Mouse (Mus musculus): ENCODE measurements around the gene 1700001J03Rik. TPM values are rescaled to one million over a fixed set of nuclear protein-coding genes. Genes with fewer than 3 reads are reported as not detected.

The 1700001J03Rik gene
- polyA plus RNA-seq, 1 experiment: 0.18 TPM

DNA sequence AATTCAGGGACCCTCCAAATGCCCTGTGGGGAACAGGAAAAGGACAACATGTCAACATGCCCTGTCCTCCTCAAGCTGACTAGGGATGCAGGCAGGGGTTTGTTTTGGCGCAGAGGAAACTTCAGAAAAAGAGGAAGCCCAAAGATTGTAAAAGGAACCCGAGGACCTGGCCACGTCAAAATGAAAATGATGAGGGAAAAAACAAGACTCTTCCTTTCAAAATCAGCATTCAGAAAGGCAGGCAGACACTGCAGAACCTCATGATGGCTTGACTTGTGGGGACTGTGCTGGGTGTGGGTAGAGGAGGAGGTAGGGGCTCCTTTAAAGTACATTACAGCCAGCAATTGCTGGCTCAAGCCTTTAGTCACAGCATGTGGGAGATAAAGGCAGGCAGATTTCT, 34.6 kb downstream of the 1700001J03Rik start:
- no peak overlapping the region for H3K27ac ChIP-seq (ENCODE audit: insufficient read depth, low read length)
- TF ChIP-seq POLR2A (IDR thresholded peaks at IDR 0.05; ENCODE audit: low read depth, low read length): no peak
- TF ChIP-seq CTCF (IDR thresholded peaks at IDR 0.05; ENCODE audit: extremely low read depth, insufficient read depth, insufficient read length, insufficient replicate concordance): no peak
- H3K36me3 ChIP-seq (ENCODE audit: control insufficient read depth, insufficient read depth, low read length): no peaks in the 10 kb centered on the region
- no peak for DNase-seq (ENCODE audit: low read depth in 1 of 2, low spot score in 2 of 2)
- H3K4me3 ChIP-seq (ENCODE audit: extremely low read depth, insufficient read depth, insufficient read length): no peak overlapping the region
- WGBS: 38% methylated on average over 3 of the region's 3 CpGs
- H3K4me1 ChIP-seq (ENCODE audit: control insufficient read depth, insufficient read depth, insufficient read length): no peaks in the 10 kb centered on the region
- no peaks in the 10 kb centered on the region for H3K27me3 ChIP-seq (ENCODE audit: control insufficient read depth, insufficient read depth, low read length)

DNA sequence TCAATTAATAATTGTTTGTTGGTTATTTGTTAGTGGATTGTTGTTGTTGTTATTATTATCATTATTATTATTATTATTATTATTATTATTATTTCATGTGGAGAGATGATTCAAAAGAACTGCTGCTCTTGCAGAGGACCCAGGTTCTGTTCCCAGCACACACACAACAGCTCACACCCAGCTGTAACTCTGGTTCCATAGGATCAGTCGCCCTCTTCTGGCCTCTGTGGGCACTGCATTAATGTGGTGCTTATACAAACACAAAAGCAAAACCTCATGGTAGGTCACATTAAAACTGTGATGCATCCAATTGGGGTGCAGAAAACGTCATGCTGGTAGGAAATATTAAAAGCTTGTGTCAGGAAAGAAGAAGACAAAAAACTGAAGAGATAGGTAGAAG, 37.2 kb downstream of the 1700001J03Rik start:
- no peaks in the 10 kb centered on the region for H3K4me1 ChIP-seq (ENCODE audit: control insufficient read depth, insufficient read depth, insufficient read length)
- no peak for DNase-seq (ENCODE audit: low read depth in 1 of 2, low spot score in 2 of 2)
- H3K27me3 ChIP-seq (ENCODE audit: control insufficient read depth, insufficient read depth, low read length): no peaks in the 10 kb centered on the region
- no peak overlapping the region for H3K4me3 ChIP-seq (ENCODE audit: extremely low read depth, insufficient read depth, insufficient read length)
- H3K27ac ChIP-seq (ENCODE audit: insufficient read depth, low read length): no peak overlapping the region
- 41% methylated on average over 2 of the region's 2 CpGs for WGBS
- TF ChIP-seq POLR2A (IDR thresholded peaks at IDR 0.05; ENCODE audit: low read depth, low read length) (no peak), CTCF (IDR thresholded peaks at IDR 0.05; ENCODE audit: extremely low read depth, insufficient read depth, insufficient read length, insufficient replicate concordance) (no peak)
- H3K36me3 ChIP-seq (ENCODE audit: control insufficient read depth, insufficient read depth, low read length): no peaks in the 10 kb centered on the region

Other genes starting within 250 kb of the 1700001J03Rik start
- gene Cyp3a25, start 175.7 kb downstream of the 1700001J03Rik start, polyA plus RNA-seq (2012; rRNA removed): not detected in 2 replicates
- gene Cyp3a59, start 106.0 kb downstream of the 1700001J03Rik start, polyA plus RNA-seq (2012; rRNA removed): not detected in 2 replicates
- not detected in 2 replicates for gene Gm5565, start 24.8 kb downstream of the 1700001J03Rik start, polyA plus RNA-seq (2012; rRNA removed)
- gene Gm6309, start 14.6 kb downstream of the 1700001J03Rik start, polyA plus RNA-seq (2012; rRNA removed): not detected in 2 replicates
- 11.8 and 12.9 TPM in 2 replicates for gene Rnf6, start 36.3 kb upstream of the 1700001J03Rik start, polyA plus RNA-seq (2012; rRNA removed)
- 21.0 and 23.8 TPM in 2 replicates for gene Cdk8, start 45.9 kb upstream of the 1700001J03Rik start, polyA plus RNA-seq (2012; rRNA removed)
- 0.49 and 0.68 TPM in 2 replicates for gene Wasf3, start 199.7 kb upstream of the 1700001J03Rik start, polyA plus RNA-seq (2012; rRNA removed)

Data from spleen, adult 2 months (tissue).